Mouse (Mus musculus) mouse embryonic stem cell (cell line): ENCODE measurements around the gene Gm4894.

Source experiments
- in situ Hi-C, 2 experiments: fragments of 300-500 bp; cut with MboI; formaldehyde crosslinking; loops; 1 replicate in 1 of 2; 3 replicates in 1 of 2; pipeline ENCODE4 v1.14.3; 2019 to 2020; ENCODE audit warnings: low sequenced_read_pairs in 2 of 2, low pct_unique_long_range_greater_than_20kb in 1 of 2, mixed read lengths in 1 of 2; ENCODE audit not compliant: unreplicated experiment in 1 of 2

Gm4894 gene

DNA sequence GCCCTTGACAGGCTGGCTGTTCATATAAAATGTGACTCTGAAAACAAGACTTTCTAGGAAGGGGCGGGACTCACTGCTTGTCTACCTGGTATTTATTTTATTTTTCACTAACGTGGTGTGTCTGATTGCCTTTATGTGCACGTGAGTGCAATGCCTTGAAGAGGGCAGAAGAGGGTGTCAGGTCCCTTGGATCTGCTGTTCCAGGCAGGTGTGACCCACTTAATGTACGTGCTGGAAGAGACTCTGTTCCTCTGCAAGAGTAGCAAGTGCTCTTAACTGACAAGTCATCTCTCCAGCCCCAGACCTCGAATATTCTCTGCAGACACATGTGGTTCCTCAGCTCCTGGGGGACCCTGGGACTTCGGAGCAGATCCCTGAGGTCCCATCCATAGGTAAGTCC lies at the start of gene Gm4894:
TSS of gene Gm4894 (plus strand) at position 301 of the 400 bp plus-strand sequence.
- in situ Hi-C loops = no loop called here

- in situ Hi-C loops = no loop called here
Measured at GRCm38 (mm10) chr9:49206331-49206730, 44.0 kb upstream of the Gm4894 start.

DNA sequence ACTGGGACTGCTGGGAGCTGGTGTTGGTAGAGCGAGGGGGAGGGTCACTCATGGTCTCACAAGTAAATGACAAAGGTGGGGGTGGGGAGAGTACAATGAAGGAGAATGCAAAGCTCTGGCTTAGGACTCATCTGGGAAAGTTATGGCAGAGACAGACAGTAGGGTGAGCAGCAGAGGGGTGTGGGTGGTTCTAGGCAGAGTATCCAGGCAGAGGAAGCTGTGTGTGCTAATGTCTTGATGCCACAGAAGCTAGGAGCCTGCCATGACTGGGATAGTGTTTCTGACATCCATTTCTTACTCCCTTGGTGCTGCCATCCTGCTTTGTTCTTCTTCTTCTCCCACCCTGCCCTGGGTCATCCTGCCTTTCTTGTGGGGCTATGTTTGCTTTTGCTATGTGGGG lies 38.8 kb upstream of the Gm4894 start:
- in situ Hi-C loops = no loop called here

- in situ Hi-C loops = no loop called here
Measured at GRCm38 (mm10) chr9:49214734-49215133, 35.6 kb upstream of the Gm4894 start.

- in situ Hi-C loops = no loop called here
Measured at GRCm38 (mm10) chr9:49217626-49218607, 32.4 kb upstream of the Gm4894 start.

- in situ Hi-C loops = no loop called here
Measured at GRCm38 (mm10) chr9:49224488-49224887, 25.8 kb upstream of the Gm4894 start.

DNA sequence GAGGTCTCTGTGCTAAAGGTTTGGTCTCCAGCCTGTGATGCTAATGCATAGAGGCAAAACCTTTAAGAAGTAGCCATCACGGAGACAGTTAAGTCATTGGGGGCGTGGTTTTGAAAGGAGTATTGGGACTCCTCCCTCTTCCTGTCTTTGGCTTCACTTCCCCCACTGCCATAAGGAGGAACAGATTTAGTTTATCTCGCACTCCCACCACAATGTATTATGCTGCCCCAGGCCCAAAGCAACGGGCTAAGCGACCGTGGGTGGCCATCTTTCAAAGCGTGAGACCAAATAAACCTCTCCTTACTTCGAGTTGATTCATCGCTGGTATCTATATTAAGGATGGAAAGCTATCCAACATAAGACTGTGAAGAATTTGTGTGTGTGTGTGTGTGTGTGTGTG lies 22.9 kb upstream of the Gm4894 start:
- in situ Hi-C loops = no loop called here

DNA sequence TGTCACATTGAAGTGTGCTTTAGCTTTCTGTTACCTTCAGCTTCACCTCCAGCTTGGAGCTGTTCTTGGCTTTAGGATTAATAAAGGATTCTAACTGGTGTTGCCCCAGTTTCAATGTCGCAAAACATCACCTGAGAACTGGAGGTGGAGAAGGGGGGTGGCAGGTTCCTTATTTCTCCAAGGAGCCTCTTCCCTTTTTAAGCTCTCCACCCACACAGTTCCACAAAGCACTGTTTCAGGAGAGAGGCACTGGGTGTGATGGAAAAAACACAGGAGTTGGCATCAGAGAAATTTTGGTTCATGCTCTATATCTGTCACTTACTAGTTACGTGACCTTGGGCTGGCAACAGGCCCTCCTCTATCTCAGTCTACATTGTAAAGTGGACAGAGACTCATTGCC lies 21.3 kb upstream of the Gm4894 start:
- in situ Hi-C loops = no loop called here

GRCm38 (mm10) chr9:49246839-49247238 lies 3.5 kb upstream of the Gm4894 start:
- in situ Hi-C loops = no loop called here

- in situ Hi-C loops = no loop called here
Measured at GRCm38 (mm10) chr9:49268949-49269348, 18.6 kb downstream of the Gm4894 start.

DNA sequence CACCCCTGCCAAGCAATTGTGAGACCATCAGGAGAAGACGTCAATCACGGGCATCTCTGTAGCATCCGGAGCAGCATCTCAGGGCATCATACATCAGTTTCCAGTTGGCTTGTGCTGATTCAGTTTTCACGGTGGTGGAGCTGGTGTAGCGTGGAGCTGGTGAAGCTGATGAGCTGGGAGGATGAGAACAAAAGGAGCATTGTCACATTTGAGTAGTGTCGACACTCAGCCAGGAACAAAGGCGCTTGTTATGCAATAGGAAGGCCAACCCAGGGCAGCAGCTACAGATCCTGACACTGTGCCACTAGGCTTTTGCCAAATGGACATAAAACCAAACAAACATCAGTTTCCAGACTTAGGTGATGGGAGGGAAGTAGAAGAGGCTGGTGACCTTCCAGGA lies 23.2 kb downstream of the Gm4894 start:
- in situ Hi-C loops = no loop called here

GRCm38 (mm10) chr9:49275976-49276375 lies 25.6 kb downstream of the Gm4894 start:
- in situ Hi-C loops = no loop called here

- in situ Hi-C loops = no loop called here
Measured at GRCm38 (mm10) chr9:49276542-49277334, 26.4 kb downstream of the Gm4894 start.

DNA sequence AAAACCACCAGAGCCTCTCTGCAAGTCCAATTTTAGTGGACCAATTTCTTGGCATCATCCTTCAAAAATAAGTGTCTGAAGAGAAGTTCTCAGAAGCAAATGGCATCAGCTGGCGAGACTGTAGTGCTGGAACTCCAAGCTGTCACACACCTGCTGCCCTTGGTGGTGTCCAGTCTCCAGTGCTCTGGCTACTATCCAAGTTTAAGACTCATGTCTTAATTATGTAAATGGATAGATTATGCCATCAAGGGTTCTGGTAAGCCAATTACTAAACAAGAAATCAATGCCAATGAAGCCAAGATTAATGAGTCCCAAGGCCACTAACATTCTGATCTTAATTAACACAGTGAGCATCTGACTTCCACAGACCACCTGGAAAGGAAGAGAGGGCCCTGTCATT lies 44.8 kb downstream of the Gm4894 start:
- in situ Hi-C loops = no loop called here

- in situ Hi-C loops = no loop called here
Measured at GRCm38 (mm10) chr9:49307576-49307975, 57.2 kb downstream of the Gm4894 start.

DNA sequence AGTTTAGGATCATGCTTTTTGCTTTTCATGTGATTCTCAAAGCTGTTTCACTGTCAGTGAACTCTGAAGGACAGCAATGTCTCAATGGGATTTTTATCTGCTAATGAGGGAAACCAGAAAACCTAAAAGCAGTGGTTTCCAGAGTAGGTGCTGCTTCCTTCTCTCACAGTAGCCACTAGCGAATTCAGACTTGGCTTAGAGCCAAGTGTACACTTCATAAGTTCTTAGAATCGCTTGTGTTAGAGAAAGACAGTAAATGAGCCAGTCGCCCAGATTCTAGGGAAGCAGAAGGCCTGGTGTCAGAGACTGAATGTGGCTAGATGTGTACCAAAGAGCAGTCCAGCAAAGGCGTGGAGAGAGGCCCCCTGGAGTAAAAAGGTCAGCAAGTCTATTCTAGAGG lies 60.5 kb downstream of the Gm4894 start:
- in situ Hi-C loops = no loop called here

DNA sequence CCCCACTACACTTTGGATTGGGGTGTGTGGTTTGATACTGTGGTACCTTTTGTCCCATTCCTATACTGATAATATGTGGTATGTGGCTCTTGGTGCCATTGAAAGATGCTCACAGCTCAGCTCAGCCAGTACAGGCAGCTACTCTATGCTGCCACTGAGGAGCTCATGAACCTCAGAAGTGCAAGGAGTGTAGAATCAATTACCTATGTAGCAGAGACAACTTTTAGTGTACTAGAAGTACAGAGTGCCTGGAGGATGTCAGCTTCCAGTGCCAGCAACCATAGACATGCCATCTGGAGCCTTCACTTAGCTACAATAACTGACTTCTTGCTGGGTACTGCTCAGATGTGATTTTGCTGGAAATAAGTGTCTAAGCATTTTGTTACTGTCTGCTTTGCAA lies 68.3 kb downstream of the Gm4894 start:
- in situ Hi-C loops = no loop called here
